Mouse (Mus musculus) hindbrain, postnatal 0 days (tissue): Measurements from ENCODE around the gene Map3k7. TPM values are rescaled to one million over a fixed set of nuclear protein-coding genes. Genes with fewer than 3 reads are reported as not detected.

Source experiments
- ATAC-seq: fragments of 200-750 bp; cut with Nextera tagmentation; 2 replicates; pipeline ENCODE4 v1.8.0; 2017; ENCODE audit warnings: mild to moderate bottlenecking, moderate TSS enrichment, moderate library complexity
- DNase-seq: peaks from one replicate; pipeline ENCODE4 v3.0.0-alpha.2; 2015; ENCODE audit warnings: low spot score
- H3K27ac ChIP-seq: fragments of 300-500 bp; sonication (generic); 2 replicates; pipeline ENCODE4 v1.5.1; 2014; ENCODE audit warnings: mild to moderate bottlenecking
- H3K27me3 ChIP-seq: fragments of 300-500 bp; sonication (generic); 2 replicates; pipeline ENCODE4 v1.6.1; 2014; ENCODE audit warnings: low read length, mixed read lengths; ENCODE audit not compliant: insufficient read depth
- H3K36me3 ChIP-seq: fragments of 300-500 bp; sonication (generic); 2 replicates; pipeline ENCODE4 v1.6.1; 2014; ENCODE audit warnings: low read length, mixed read lengths; ENCODE audit not compliant: insufficient read depth
- H3K4me1 ChIP-seq: fragments of 300-500 bp; sonication (generic); 2 replicates; pipeline ENCODE4 v1.6.1; 2014; ENCODE audit warnings: antibody characterized with exemption, low read length, mixed read lengths; ENCODE audit not compliant: insufficient read depth
- H3K4me2 ChIP-seq: fragments of 300-500 bp; sonication (generic); 2 replicates; pipeline ENCODE4 v1.6.1; 2014; ENCODE audit warnings: low read depth, mild to moderate bottlenecking, low read length, moderate library complexity, mixed read lengths
- H3K4me3 ChIP-seq: fragments of 300-500 bp; sonication (generic); 2 replicates; pipeline ENCODE4 v1.5.1; 2014; ENCODE audit warnings: low read length
- H3K9ac ChIP-seq: fragments of 300-500 bp; sonication (generic); replicated peaks from 2 replicates; pipeline ENCODE4 v1.6.1; 2014; ENCODE audit warnings: mild to moderate bottlenecking, low read length, moderate library complexity, mixed read lengths
- H3K9me3 ChIP-seq: fragments of 300-500 bp; sonication (generic); 2 replicates; pipeline ENCODE4 v1.6.1; 2016; ENCODE audit warnings: low read length, mixed read lengths
- CTCF ChIP-seq: IDR thresholded peaks from 2 replicates; pipeline ENCODE4 v1.5.1; 2016; ENCODE audit warnings: antibody characterized with exemption, control low read depth, low read depth
- WGBS: fragments of 180-500 bp; shearing (Covaris S2); extraction: QIAGEN DNeasy Blood & Tissue Kit; methylation state at CpG from one replicate; pipeline ENCODE4 v1.1.7; 2014; 5-methylcytosine and 5-hydroxymethylcytosine counted together
- polyA plus RNA-seq: library from polyadenylated mRNA; unstranded; fragments of >200 nt; fragmentation: Nextera tagmentation; extraction: Ambion mirVana; gene quantifications from 2 replicates; pipeline ENCODE4 v1.2.1, GENCODE M21; 2015
- total RNA-seq: library from RNA; depleted of rRNA; stranded (reverse); fragments of >200 nt; gene quantifications from 2 replicates; pipeline ENCODE4 v1.2.3, GENCODE M21; 2014

Gene Map3k7
- total and polyA plus RNA-seq, 2 experiments from 2014 or later: 16.0 to 47.0 TPM

DNA sequence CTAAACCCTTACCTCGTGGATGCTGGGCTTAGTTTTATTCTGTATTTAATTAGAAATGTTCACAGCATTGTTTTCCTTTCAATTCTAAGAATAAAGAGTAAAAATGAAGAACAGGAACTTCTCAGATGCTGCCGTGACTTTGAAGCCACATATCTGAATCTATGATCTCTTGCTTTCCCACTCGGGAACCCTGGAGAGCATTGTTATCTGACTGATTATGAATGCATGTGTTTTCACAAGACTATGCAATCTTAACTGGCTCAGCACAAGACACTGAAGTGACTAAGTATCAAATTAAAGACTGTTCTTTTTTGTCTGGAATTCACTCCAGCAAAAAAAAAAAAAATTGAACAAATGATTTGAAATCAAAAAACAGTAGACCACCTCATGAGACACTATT is 30.7 kb upstream of the Map3k7 start:
- DNase-seq (no peak), ATAC-seq (no peak)
- H3K27me3 ChIP-seq: no peaks in the 10 kb centered on the region
- H3K4me1 ChIP-seq: peaks cover 9% of the 10 kb centered on the region
- 49% methylated on average over 3 of the region's 3 CpGs for WGBS
- no peaks in the 10 kb centered on the region for H3K36me3 ChIP-seq
- no peak overlapping the region for H3K9ac ChIP-seq
- no peak overlapping the region for H3K4me2 ChIP-seq
- no peaks in the 10 kb centered on the region for H3K9me3 ChIP-seq
- no peak overlapping the region for H3K27ac ChIP-seq
- no peak for TF ChIP-seq CTCF
- no peak overlapping the region for H3K4me3 ChIP-seq

DNA sequence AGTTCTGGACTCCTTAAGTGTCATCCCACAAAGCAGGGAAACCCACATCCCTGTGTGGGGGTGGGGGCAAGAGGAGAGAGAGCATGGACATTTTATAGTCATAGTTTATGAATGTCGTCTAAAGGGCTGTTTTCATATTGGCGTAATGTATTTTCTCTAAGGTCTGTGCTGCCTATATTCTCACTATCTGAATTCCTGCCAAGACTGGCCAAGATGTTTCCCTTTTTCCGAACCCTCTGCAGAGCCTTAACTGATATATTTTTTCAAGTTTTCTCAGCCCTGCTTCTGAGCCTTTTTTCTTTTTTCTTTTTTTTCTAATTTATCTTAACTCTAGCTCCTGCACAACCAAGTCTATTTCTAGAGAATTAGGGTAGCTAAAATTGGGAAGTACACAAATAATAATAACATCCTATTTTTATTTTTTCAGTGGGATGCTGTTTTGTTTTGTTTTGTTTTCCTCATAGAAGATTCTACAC is 28.0 kb upstream of the Map3k7 start:
- ATAC-seq (no peak), DNase-seq (no peak)
- Histone ChIP-seq H3K4me2 (no peak overlapping the region), H3K4me3 (no peak overlapping the region), H3K9me3 (no peaks in the 10 kb centered on the region), H3K27me3 (no peaks in the 10 kb centered on the region), H3K36me3 (no peaks in the 10 kb centered on the region), H3K4me1 (peaks cover 9% of the 10 kb centered on the region), H3K9ac (no peak overlapping the region), H3K27ac (no peak overlapping the region)
- TF ChIP-seq CTCF: no peak
- 70% methylated on average over 3 of the region's 3 CpGs for WGBS

DNA sequence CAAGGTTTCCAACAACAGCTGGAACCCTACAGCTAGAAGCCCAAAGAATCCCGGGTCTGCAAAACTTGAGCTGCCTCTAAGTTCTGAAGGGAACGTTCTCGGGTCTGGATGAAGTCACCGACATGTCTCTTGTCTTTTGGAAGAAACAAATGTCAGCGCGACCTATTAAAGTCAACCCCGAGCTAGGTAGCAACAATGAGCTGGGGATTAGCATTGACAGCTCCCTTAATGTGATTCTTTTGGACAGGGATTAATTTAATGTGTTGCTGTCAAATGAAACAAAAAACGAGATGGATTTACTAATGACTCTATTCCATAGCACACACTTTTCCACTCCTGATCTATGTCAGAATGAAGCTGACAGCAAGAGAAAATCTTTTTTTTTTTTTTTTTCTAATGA is 27.5 kb upstream of the Map3k7 start:
- DNase-seq: no peak

DNA sequence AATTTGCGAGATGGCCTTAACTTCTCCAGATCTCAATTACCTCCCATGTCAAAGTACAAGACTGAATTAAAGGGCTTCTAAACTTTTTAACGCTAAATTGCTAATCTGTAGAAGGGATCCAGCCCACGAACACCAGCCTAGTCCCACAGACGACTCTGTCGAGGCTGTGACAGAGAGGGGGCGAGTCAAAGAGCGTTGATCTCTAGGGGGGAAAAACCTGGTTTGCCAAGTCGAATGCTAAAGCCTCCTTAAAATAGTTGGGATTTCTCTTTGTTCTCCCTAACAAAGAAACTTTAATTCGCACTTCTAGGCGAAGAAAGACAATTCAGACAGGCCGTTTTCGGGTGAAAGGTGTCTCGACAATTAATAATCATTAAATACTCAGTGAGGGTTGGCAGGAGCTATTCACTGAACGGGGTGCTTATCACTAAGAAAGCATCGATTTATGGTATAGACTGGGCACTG is 27.0 kb upstream of the Map3k7 start:
- DNase-seq: peak; percentile 9
- Histone ChIP-seq H3K27me3 (no peaks in the 10 kb centered on the region), H3K27ac (no peak overlapping the region), H3K9ac (0 out of 2 replicates have a peak overlapping the region, but pooled peaks have one; percentile 35), H3K4me3 (peak overlapping the region; percentile 43), H3K36me3 (no peaks in the 10 kb centered on the region), H3K4me2 (peak overlapping the region; percentile 96), H3K4me1 (peaks cover 9% of the 10 kb centered on the region), H3K9me3 (no peaks in the 10 kb centered on the region)
- ATAC-seq: no peak
- no peak for TF ChIP-seq CTCF
- 7% methylated on average over 15 of the region's 15 CpGs for WGBS

More for the DNA sequence above, 27.5 kb upstream of the Map3k7 start:
- peaks cover 9% of the 10 kb centered on the region for H3K4me1 ChIP-seq
- no peak for TF ChIP-seq CTCF
- H3K27me3 ChIP-seq: no peaks in the 10 kb centered on the region
- H3K9ac ChIP-seq: no peak overlapping the region
- H3K4me3 ChIP-seq: no peak overlapping the region
- H3K9me3 ChIP-seq: no peaks in the 10 kb centered on the region
- 12% methylated on average over 8 of the region's 8 CpGs for WGBS
- H3K27ac ChIP-seq: no peak overlapping the region
- ATAC-seq: no peak
- peak overlapping the region; percentile 96 for H3K4me2 ChIP-seq
- H3K36me3 ChIP-seq: no peaks in the 10 kb centered on the region

DNA sequence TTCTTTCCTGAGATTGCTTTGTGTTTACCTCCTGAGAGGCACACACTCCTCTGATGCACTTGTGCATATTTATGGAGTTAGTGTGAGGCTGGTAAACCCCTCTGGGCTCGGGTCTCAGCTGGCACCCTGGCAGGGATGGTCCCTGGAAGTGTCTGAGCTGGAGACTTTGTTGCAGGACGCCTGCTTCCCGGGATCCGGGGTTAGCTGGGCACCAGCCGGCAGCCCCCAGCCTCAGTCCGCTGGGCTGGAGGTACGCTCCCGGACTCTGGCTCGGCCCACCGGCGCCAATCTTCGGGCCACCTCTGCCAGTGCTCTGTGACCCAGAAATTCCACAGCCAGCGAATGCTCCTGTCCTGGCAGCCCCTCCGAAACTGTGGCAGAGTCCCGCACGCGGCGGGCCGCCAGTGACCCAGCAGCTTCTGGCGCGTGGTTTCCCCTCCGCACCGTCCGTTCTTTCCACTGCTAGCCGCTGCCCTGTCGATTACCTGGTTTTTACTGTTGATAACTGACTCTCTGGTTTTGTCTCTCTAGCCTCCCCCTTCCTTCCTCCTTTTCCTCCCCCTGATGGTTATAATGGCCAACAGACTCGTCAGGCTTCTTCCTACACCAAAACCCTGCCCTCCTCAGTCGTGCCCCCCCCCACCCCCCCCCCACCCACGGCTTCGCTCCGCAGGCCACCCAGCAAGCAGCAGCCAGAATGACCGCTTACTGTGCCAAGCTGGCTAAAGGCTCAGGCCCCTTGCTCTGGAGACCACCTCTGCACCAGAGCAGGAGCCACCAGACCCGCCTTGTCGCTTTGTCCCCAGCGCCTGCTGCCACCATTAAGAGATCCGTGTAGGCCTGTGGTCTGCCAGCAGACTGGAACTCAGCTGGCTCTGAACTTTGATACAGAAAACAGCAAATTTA is 26.3 kb upstream of the Map3k7 start:
- TF ChIP-seq CTCF: no peak

DNA sequence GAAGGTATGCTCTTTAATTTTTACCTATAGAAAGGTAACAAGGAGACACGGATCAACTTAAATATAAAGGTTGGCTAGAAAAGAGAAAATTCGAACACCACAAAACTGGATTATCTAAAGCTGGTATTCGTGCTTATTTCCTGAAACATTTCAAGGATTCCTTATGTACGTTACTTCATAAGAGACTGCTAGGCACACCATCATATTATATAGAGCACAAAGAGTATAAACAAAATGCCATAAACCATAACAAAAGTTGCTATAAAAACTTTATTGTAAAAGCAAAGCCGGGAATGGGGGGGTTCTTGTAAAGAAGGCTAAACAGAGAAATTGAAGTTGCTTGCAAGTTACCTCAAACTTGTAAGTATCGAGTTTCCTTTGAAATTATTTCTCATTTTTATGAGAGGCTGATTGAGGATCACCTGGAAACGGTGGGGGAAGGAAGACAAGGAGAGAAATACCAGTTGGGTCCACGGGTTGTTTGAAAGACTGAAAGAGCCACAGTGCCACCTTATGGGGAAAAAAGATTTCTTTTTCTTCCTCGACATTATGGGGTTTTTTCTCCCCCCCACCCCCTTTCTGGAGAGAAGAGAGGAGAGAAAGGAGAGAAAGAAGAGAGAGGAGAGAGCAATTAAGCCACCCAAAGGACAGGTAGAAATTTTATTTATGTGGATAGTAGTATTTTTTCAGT is 25.3 kb upstream of the Map3k7 start:
- Histone ChIP-seq H3K4me2 (no peak overlapping the region), H3K4me1 (peaks cover 9% of the 10 kb centered on the region), H3K36me3 (no peaks in the 10 kb centered on the region), H3K27me3 (no peaks in the 10 kb centered on the region), H3K4me3 (no peak overlapping the region), H3K9me3 (no peaks in the 10 kb centered on the region), H3K9ac (no peak overlapping the region), H3K27ac (no peak overlapping the region)
- ATAC-seq (peak; percentile 70), DNase-seq (peak; percentile 89)
- 31% methylated on average over 9 of the region's 9 CpGs for WGBS
- peak; percentile 75 for TF ChIP-seq CTCF

More for the DNA sequence above, 26.3 kb upstream of the Map3k7 start:
- H3K9ac ChIP-seq: peak overlapping the region; percentile 35; the same call in 1 of the 2 replicates
- H3K27me3 ChIP-seq: no peaks in the 10 kb centered on the region
- WGBS: 2% methylated on average over 35 of the region's 36 CpGs
- ATAC-seq (peak; percentile 56), DNase-seq (peak; percentile 23)
- no peaks in the 10 kb centered on the region for H3K36me3 ChIP-seq
- H3K4me2 ChIP-seq: peak overlapping the region; percentile 96
- H3K4me1 ChIP-seq: peaks cover 9% of the 10 kb centered on the region
- peak overlapping the region; percentile 43 for H3K4me3 ChIP-seq
- H3K27ac ChIP-seq: peak overlapping the region; percentile 65
- no peaks in the 10 kb centered on the region for H3K9me3 ChIP-seq
